Mouse (Mus musculus): ENCODE results near the gene Six1.
"Not testable (repeated sequence)": the region's sequence is repeated elsewhere in the genome, so short reads cannot be mapped to it uniquely, and the experiment has no call there.

Six1 gene

GRCm38 (mm10) chr12:73053668-73054241 lies at the start of gene Six1:
Gene Six1, minus strand, starts transcription at chr12:73053887.
- DNase-seq (ENCODE audit: low read depth) = peak; percentile 11

- DNase-seq (ENCODE audit: low read depth) = no peak
Observed at GRCm38 (mm10) chr12:73098593-73098992, 44.9 kb upstream of the Six1 start.

GRCm38 (mm10) chr12:73096177-73096576 lies 42.5 kb upstream of the Six1 start:
- DNase-seq (ENCODE audit: low read depth) = not testable (repeated sequence)

- no peak for DNase-seq (ENCODE audit: low read depth)
Observed at GRCm38 (mm10) chr12:73094605-73095004, 40.9 kb upstream of the Six1 start.

GRCm38 (mm10) chr12:73094189-73094588 lies 40.5 kb upstream of the Six1 start:
- no peak for DNase-seq (ENCODE audit: low read depth)

GRCm38 (mm10) chr12:73090672-73091335 lies 37.1 kb upstream of the Six1 start:
- no peak for DNase-seq (ENCODE audit: low read depth)

- no peak for DNase-seq (ENCODE audit: low read depth)
Observed at GRCm38 (mm10) chr12:73088911-73089310, 35.2 kb upstream of the Six1 start.

- no peak for DNase-seq (ENCODE audit: low read depth)
Observed at GRCm38 (mm10) chr12:73088500-73088899, 34.8 kb upstream of the Six1 start.

GRCm38 (mm10) chr12:73087086-73087485 lies 33.4 kb upstream of the Six1 start:
- no peak for DNase-seq (ENCODE audit: low read depth)

GRCm38 (mm10) chr12:73085739-73086630 lies 32.3 kb upstream of the Six1 start:
- DNase-seq (ENCODE audit: low read depth) = no peak

GRCm38 (mm10) chr12:73083773-73084172 lies 30.1 kb upstream of the Six1 start:
- DNase-seq (ENCODE audit: low read depth) = no peak

GRCm38 (mm10) chr12:73081828-73082227 lies 28.1 kb upstream of the Six1 start:
- DNase-seq (ENCODE audit: low read depth) = not testable (repeated sequence)

- DNase-seq (ENCODE audit: low read depth) = no peak
Observed at GRCm38 (mm10) chr12:73060805-73061410, 7.2 kb upstream of the Six1 start.

GRCm38 (mm10) chr12:73057492-73057891 lies 3.8 kb upstream of the Six1 start:
- DNase-seq (ENCODE audit: low read depth) = no peak

- DNase-seq (ENCODE audit: low read depth) = no peak
Observed at GRCm38 (mm10) chr12:73055451-73055850, 1.8 kb upstream of the Six1 start.

GRCm38 (mm10) chr12:73054576-73055185 lies 994 bp upstream of the Six1 start:
- DNase-seq (ENCODE audit: low read depth) = no peak

GRCm38 (mm10) chr12:73052651-73053591 lies 766 bp downstream of the Six1 start:
- DNase-seq (ENCODE audit: low read depth) = peak; percentile 12

- DNase-seq (ENCODE audit: low read depth) = no peak
Observed at GRCm38 (mm10) chr12:73052036-73052650, 1.5 kb downstream of the Six1 start.

- DNase-seq (ENCODE audit: low read depth) = no peak
Observed at GRCm38 (mm10) chr12:73050811-73051580, 2.7 kb downstream of the Six1 start.

GRCm38 (mm10) chr12:73050305-73050704 lies 3.4 kb downstream of the Six1 start:
- no peak for DNase-seq (ENCODE audit: low read depth)
